Mouse (Mus musculus) midbrain, embryonic 13.5 days (tissue): ENCODE measurements around the gene Ago4. TPM values are rescaled to one million over a fixed set of nuclear protein-coding genes. Genes with fewer than 3 reads are reported as not detected.

Source experiments
- microRNA-seq: library from miRNA; unstranded; fragments of <30 nt; microRNA quantifications from one replicate; pipeline ENCODE4, GENCODE M21; 2016
- polyA plus RNA-seq: library from polyadenylated mRNA; unstranded; fragments of >200 nt; fragmentation: Nextera tagmentation; extraction: Ambion mirVana; gene quantifications from 2 replicates; pipeline ENCODE4 v1.2.1, GENCODE M21; 2015

Ago4 gene
- polyA plus RNA-seq, 1 experiment from 2014 or later: 10.4 TPM

Small RNA genes within 50 kb of the gene (microRNA-seq; reads per million reads assigned to microRNA genes)
- gene Mir7119: 0.62 reads per million

Other genes with a start within 250 kb of the Ago4 start
- 1.0 and 1.5 TPM in 2 replicates for gene Col8a2, start 246.7 kb downstream of the Ago4 start, polyA plus RNA-seq
- gene Adprhl2, start 211.8 kb downstream of the Ago4 start, polyA plus RNA-seq: 78.9 and 81.8 TPM in 2 replicates
- gene Tekt2, start 207.8 kb downstream of the Ago4 start, polyA plus RNA-seq: 6.9 and 8.9 TPM in 2 replicates
- gene Ago3, start 103.9 kb downstream of the Ago4 start, polyA plus RNA-seq: 17.7 and 18.4 TPM in 2 replicates
- gene Ago1, start 64.9 kb downstream of the Ago4 start, polyA plus RNA-seq: 18.5 and 19.5 TPM in 2 replicates
- 17.0 and 17.2 TPM in 2 replicates for gene Clspn, start 23.5 kb upstream of the Ago4 start, polyA plus RNA-seq
- gene 5730409E04Rik, start 76.3 kb upstream of the Ago4 start, polyA plus RNA-seq: 5.4 and 5.8 TPM in 2 replicates
- 470 and 496 TPM in 2 replicates for gene Psmb2, start 144.2 kb upstream of the Ago4 start, polyA plus RNA-seq
- gene Tfap2e, start 202.8 kb upstream of the Ago4 start, polyA plus RNA-seq: 0.82 and 1.7 TPM in 2 replicates
- gene Ncdn, start 220.0 kb upstream of the Ago4 start, polyA plus RNA-seq: 67.8 and 71.3 TPM in 2 replicates
- 37.0 and 38.7 TPM in 2 replicates for gene AU040320, start 220.1 kb upstream of the Ago4 start, polyA plus RNA-seq